Comparison of ENCODE assay signal across 25 mouse cellular contexts in genomic region chr3:41452020-41452715, GRCm38 (mm10).
DNase-seq lines count a peak whose midpoint lies in the region; ATAC-seq and TF ChIP-seq lines count a peak whose summit lies in the region.
"Had no signal": no experiment of that assay in that cellular context is flagged by ENCODE, and none has a peak within 500 bp of the region (broad histone marks: within the 10 kb centered on the region; RNA-seq: fewer than 3 reads in every experiment).

No protein-coding gene starts in this region.

- in situ Hi-C loops in ES-E14 (cut with MboI; ENCODE audit: low sequenced_read_pairs in 2 of 2, unreplicated experiment in 2 of 2), result no loop called here

- H3K4me3 ChIP-seq in liver, embryonic 16.5 days (ENCODE audit: low read depth, low read length), result no peak overlapping the region
- H3K4me3 ChIP-seq in liver, postnatal 0 days (ENCODE audit: low read depth, low read length), result no peak overlapping the region
- no peak overlapping the region for H3K4me3 ChIP-seq in ES-E14 (ENCODE audit: insufficient read depth in 1 of 2, low read depth in 1 of 2, low read length in 2 of 2, poor library complexity in 1 of 2, severe bottlenecking in 1 of 2)
- no peak overlapping the region for H3K4me3 ChIP-seq in cerebellum, adult 2 months (replicated peaks; ENCODE audit: insufficient read depth, low read depth, low read length)
- H3K4me3 ChIP-seq in hindbrain, embryonic 10.5 days, result no peak overlapping the region
- H3K4me3 ChIP-seq: erythroblast, embryonic 14.5 days; heart, embryonic 13.5 days; hindbrain, embryonic 13.5 days; midbrain, embryonic 13.5 days; myocyte; neural tube, embryonic 15.5 days had no signal

- 40% methylated on average over 3 of the region's 3 CpGs for WGBS in liver, embryonic 16.5 days (ENCODE audit: insufficient replicate concordance)
- WGBS in liver, postnatal 0 days (ENCODE audit: insufficient replicate concordance), result 50% methylated on average over 3 of the region's 3 CpGs
- 73% methylated on average over 3 of the region's 3 CpGs for WGBS in cerebellum, adult 2 months
- WGBS in hindbrain, embryonic 10.5 days, result 77% methylated on average over 3 of the region's 3 CpGs

- ATAC-seq in liver, embryonic 16.5 days (ENCODE audit: low read depth), result peak; percentile 43; the same call in 1 of the 2 replicates
- ATAC-seq in liver, postnatal 0 days, result no peak
- ATAC-seq in granulocyte monocyte progenitor cell, adult 5-6 weeks (replicated peaks; ENCODE audit: poor library complexity, severe bottlenecking), result peak; percentile 97
- ATAC-seq in megakaryocyte progenitor cell, adult 5-6 weeks (replicated peaks; ENCODE audit: poor library complexity), result peak; percentile 85
- ATAC-seq: forebrain, embryonic 14.5 days; midbrain, embryonic 13.5 days had no signal

- no peaks in the 10 kb centered on the region for H3K4me1 ChIP-seq in liver, embryonic 16.5 days (ENCODE audit: control insufficient read depth, low read depth, low read length)
- H3K4me1 ChIP-seq in liver, postnatal 0 days (ENCODE audit: insufficient read depth), result no peaks in the 10 kb centered on the region
- peaks cover 3% of the 10 kb centered on the region in 2 experiments; a peak in 2 of 4 replicates for H3K4me1 ChIP-seq in ES-E14 (ENCODE audit: control insufficient read depth in 2 of 2, insufficient read depth in 2 of 2, low read length in 2 of 2, poor library complexity in 1 of 2)
- no peaks in the 10 kb centered on the region for H3K4me1 ChIP-seq in cerebellum, adult 2 months (ENCODE audit: control insufficient read depth, insufficient read depth, low read length)
- H3K4me1 ChIP-seq in hindbrain, embryonic 10.5 days (replicated peaks), result no peaks in the 10 kb centered on the region
- H3K4me1 ChIP-seq: hindbrain, embryonic 13.5 days; midbrain, embryonic 13.5 days; neural tube, embryonic 15.5 days had no signal

- DNase-seq in liver, postnatal 0 days, result no peak
- DNase-seq in ES-E14 (ENCODE audit: low read depth, low spot score), result no peak
- no peak for DNase-seq in cerebellum, adult 2 months
- DNase-seq in heart, adult 9 months (ENCODE audit: low spot score in 2 of 2), result no peak
- DNase-seq in hindbrain, embryonic 10.5 days (ENCODE audit: low spot score), result no peak
- DNase-seq: adrenal gland, adult 8-10 months; cerebellum, adult 11-12 months; gastrocnemius, postnatal 25 days; kidney, adult 18-20 months; kidney, postnatal 25 days; lung, postnatal 14 days; right cerebral cortex, postnatal 4 days; thymus, postnatal 25 days had no signal

- no peaks in the 10 kb centered on the region for H3K27me3 ChIP-seq in liver, embryonic 16.5 days (ENCODE audit: control insufficient read depth, insufficient read depth, low read depth, low read length)
- no peaks in the 10 kb centered on the region for H3K27me3 ChIP-seq in liver, postnatal 0 days (ENCODE audit: insufficient read depth, low read length)
- H3K27me3 ChIP-seq in cerebellum, adult 2 months (ENCODE audit: control insufficient read depth, insufficient read depth, low read length), result no peaks in the 10 kb centered on the region
- no peaks in the 10 kb centered on the region for H3K27me3 ChIP-seq in hindbrain, embryonic 10.5 days (ENCODE audit: insufficient read depth, poor library complexity, severe bottlenecking)
- H3K27me3 ChIP-seq: heart, embryonic 13.5 days; hindbrain, embryonic 13.5 days; midbrain, embryonic 13.5 days; neural tube, embryonic 15.5 days had no signal

- no peak overlapping the region for H3K9ac ChIP-seq in liver, embryonic 16.5 days (ENCODE audit: low read depth, low read length)
- H3K9ac ChIP-seq in liver, postnatal 0 days (replicated peaks), result no peak overlapping the region
- H3K9ac ChIP-seq in ES-E14 (ENCODE audit: insufficient read depth, low read depth, low read length, poor library complexity, severe bottlenecking), result no peak overlapping the region
- H3K9ac ChIP-seq: heart, embryonic 13.5 days; hindbrain, embryonic 13.5 days; midbrain, embryonic 13.5 days; neural tube, embryonic 15.5 days had no signal

- H3K9me3 ChIP-seq in liver, embryonic 16.5 days (replicated peaks; ENCODE audit: control insufficient read depth, low read length), result no peaks in the 10 kb centered on the region
- no peaks in the 10 kb centered on the region for H3K9me3 ChIP-seq in liver, postnatal 0 days (ENCODE audit: low read length)
- H3K9me3 ChIP-seq in ES-E14 (ENCODE audit: control insufficient read depth, insufficient read depth, low read depth, low read length), result no peaks in the 10 kb centered on the region
- H3K9me3 ChIP-seq in hindbrain, embryonic 10.5 days, result no peaks in the 10 kb centered on the region
- H3K9me3 ChIP-seq: hindbrain, embryonic 13.5 days; midbrain, embryonic 13.5 days; neural tube, embryonic 15.5 days had no signal

- TF ChIP-seq CTCF in liver, postnatal 0 days (IDR thresholded peaks at IDR 0.05; ENCODE audit: low read depth), result no peak
- TF ChIP-seq CTCF in cerebellum, adult 2 months (IDR thresholded peaks at IDR 0.05; ENCODE audit: borderline replicate concordance, insufficient read depth, low read depth, low read length), result no peak

- no peak for TF ChIP-seq EP300 in liver, postnatal 0 days (IDR thresholded peaks at IDR 0.05; ENCODE audit: low read depth)

- H3K36me3 ChIP-seq in liver, embryonic 16.5 days (ENCODE audit: control insufficient read depth, insufficient read depth), result no peaks in the 10 kb centered on the region
- H3K36me3 ChIP-seq in liver, postnatal 0 days (replicated peaks; ENCODE audit: insufficient read depth, low read length), result no peaks in the 10 kb centered on the region
- H3K36me3 ChIP-seq in ES-E14 (ENCODE audit: control insufficient read depth, insufficient read depth, low read length, poor library complexity, severe bottlenecking), result no peaks in the 10 kb centered on the region
- H3K36me3 ChIP-seq in hindbrain, embryonic 10.5 days, result no peaks in the 10 kb centered on the region
- H3K36me3 ChIP-seq: G1E; heart, embryonic 13.5 days; hindbrain, embryonic 13.5 days; midbrain, embryonic 13.5 days; neural tube, embryonic 15.5 days had no signal

- no peak for TF ChIP-seq POLR2A in cerebellum, adult 2 months (IDR thresholded peaks at IDR 0.05; ENCODE audit: borderline replicate concordance, insufficient read depth, low read length)

- no peak overlapping the region for H3K27ac ChIP-seq in liver, embryonic 16.5 days (ENCODE audit: low read length)
- no peak overlapping the region for H3K27ac ChIP-seq in liver, postnatal 0 days (ENCODE audit: low read depth)
- H3K27ac ChIP-seq in ES-E14 (ENCODE audit: insufficient read depth, low read depth, low read length, poor library complexity, severe bottlenecking), result no peak overlapping the region
- no peak overlapping the region for H3K27ac ChIP-seq in cerebellum, adult 2 months (ENCODE audit: insufficient read depth, low read length)
- H3K27ac ChIP-seq in hindbrain, embryonic 10.5 days, result no peak overlapping the region
- H3K27ac ChIP-seq: heart, embryonic 13.5 days; hindbrain, embryonic 13.5 days; midbrain, embryonic 13.5 days; neural tube, embryonic 15.5 days had no signal

- no peak overlapping the region for H3K4me2 ChIP-seq in liver, embryonic 16.5 days (ENCODE audit: low read depth, low read length)
- H3K4me2 ChIP-seq in liver, postnatal 0 days (ENCODE audit: low read depth, low read length), result no peak overlapping the region
- H3K4me2 ChIP-seq: heart, embryonic 13.5 days; hindbrain, embryonic 13.5 days; liver, embryonic 11.5 days; midbrain, embryonic 13.5 days; neural tube, embryonic 15.5 days had no signal

TF ChIP-seq in ES-E14, 5 proteins besides CTCF, POLR2A, EP300 and RAD21:
- TF ChIP-seq ZNF384 (IDR thresholded peaks at IDR 0.05; ENCODE audit: low read depth, low read length) (peak; percentile 57; the same call in 1 of the 2 replicates), CHD2 (IDR thresholded peaks at IDR 0.05; ENCODE audit: low read depth, low read length) (no peak)
